Mouse (Mus musculus) liver, postnatal 0 days (tissue): ENCODE results near the gene Tbc1d5.

ENCODE experiments used
- CTCF ChIP-seq: sonication (generic); IDR thresholded peaks from 2 replicates; pipeline ENCODE4 v1.5.1; 2016; ENCODE audit warnings: antibody characterized with exemption, low read depth
- EP300 ChIP-seq: IDR thresholded peaks from 2 replicates; pipeline ENCODE4 v1.6.1; 2016; ENCODE audit warnings: antibody characterized with exemption, low read depth, mild to moderate bottlenecking

DNA sequence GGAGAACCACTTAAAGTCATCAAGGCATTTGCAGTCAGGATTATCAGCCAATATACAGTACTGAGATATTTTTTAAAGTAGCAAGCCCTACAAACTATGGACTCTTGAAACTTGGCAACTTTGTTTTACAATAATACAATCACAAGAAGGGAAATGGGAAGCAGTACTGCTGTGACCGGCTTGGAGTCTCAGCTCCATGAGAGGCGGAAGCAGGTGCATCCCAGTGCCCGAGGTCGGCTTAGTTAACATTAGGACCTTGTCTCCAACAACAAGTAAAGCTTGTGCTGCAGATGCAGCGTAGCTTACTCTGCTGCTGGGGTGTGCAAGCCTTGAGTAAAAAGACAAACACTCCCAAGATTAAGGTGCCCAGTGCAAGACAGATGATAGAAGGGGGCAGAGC lies 197.2 kb downstream of the Tbc1d5 start:
- TF ChIP-seq CTCF = no peak
- no peak for TF ChIP-seq EP300
